Mouse (Mus musculus) lung, adult 2 months (tissue): ENCODE results near the gene Tmem135.

Source experiments
- CTCF ChIP-seq: fragments of 200-500 bp; IDR thresholded peaks from 2 replicates; pipeline ENCODE4 v1.5.1; 2011; ENCODE audit warnings: mild to moderate bottlenecking, low read length, control low read depth; ENCODE audit not compliant: insufficient read depth
- POLR2A ChIP-seq: fragments of 200-500 bp; IDR thresholded peaks from 2 replicates; pipeline ENCODE4 v1.6.1; 2011; ENCODE audit warnings: low read depth, mild to moderate bottlenecking, control low read depth, low read length, borderline replicate concordance; ENCODE audit errors: extremely low read depth

GRCm38 (mm10) chr7:89106421-89106820, 297.6 kb downstream of the Tmem135 start:
- TF ChIP-seq POLR2A, result no peak
- no peak for TF ChIP-seq CTCF
